Mouse (Mus musculus): Measurements from ENCODE around the gene Gm12169.

- TF ChIP-seq CTCF (IDR thresholded peaks at IDR 0.05; ENCODE audit: insufficient read depth, low read depth, low read length) (no peak), POLR2A (IDR thresholded peaks at IDR 0.05; ENCODE audit: insufficient read depth, low read depth, low read length) (no peak)
Observed at GRCm38 (mm10) chr11:46474220-46474619, 49.8 kb upstream of the Gm12169 start.

Measured in olfactory bulb, adult 2 months (tissue).